Mouse (Mus musculus) brain, embryonic 14.5 days (tissue): Measurements from ENCODE around the gene Acmsd.

Source experiments
- CTCF ChIP-seq: fragments of 200-500 bp; IDR thresholded peaks from 2 replicates; pipeline ENCODE4 v1.5.1; 2012; ENCODE audit warnings: inconsistent platforms, mild to moderate bottlenecking, moderate library complexity, borderline replicate concordance; ENCODE audit not compliant: insufficient read depth, insufficient read length; ENCODE audit errors: extremely low read depth
- POLR2A ChIP-seq: fragments of 200-500 bp; IDR thresholded peaks from 2 replicates; pipeline ENCODE4 v1.6.1; 2012; ENCODE audit warnings: mild to moderate bottlenecking, inconsistent platforms, borderline replicate concordance; ENCODE audit not compliant: poor library complexity, insufficient read depth, insufficient read length, severe bottlenecking; ENCODE audit errors: extremely low read depth

DNA sequence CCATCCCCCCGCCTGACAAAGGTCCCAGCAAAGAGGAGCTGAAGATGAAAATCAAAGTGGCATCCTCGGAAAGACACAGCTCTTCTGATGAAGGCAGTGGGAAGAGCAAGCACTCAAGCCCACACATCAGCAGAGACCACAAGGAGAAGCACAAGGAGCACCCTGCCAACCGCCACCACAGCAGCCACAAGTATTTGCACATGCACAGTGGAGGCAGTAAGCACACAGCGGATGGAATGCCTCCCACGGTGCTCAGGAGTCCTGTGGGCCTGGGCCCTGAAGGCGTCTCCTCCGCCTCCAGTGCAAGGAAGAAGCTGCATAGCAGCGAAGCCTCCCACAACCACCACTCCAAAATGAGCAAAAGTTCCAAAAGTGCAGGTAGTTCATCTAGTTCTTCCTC is 73.7 kb downstream of the Acmsd start:
- TF ChIP-seq POLR2A (no peak), CTCF (no peak)
